Mouse (Mus musculus): ENCODE measurements around the gene 3110009E18Rik. TPM values are rescaled to one million over a fixed set of nuclear protein-coding genes. Genes with fewer than 3 reads are reported as not detected.
A peak's percentile ranks its signal among the peaks of the same experiment; 100 is the strongest.

Gene 3110009E18Rik
- total and polyA plus RNA-seq, 3 experiments: 15.1 to 16.5 TPM; not detected in 1

DNA sequence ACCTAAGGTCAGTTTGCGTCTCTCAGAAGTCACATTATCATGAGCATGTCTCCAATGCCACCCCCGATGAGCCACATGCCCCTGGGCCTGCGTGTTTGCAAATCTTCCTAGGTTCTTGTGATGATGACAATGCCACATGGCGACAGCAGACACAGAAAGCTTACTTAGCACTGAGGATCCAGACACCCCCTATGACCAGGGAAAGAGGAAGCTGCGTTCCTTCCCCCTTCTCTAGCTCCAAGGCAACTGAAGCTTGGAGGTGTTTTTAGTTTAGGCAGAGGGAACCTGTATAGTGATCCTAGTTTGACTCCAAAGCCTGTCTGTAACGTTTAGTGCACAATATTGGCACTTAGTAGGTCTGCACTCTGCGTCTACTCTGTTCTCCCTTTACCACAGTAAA, 49.3 kb downstream of the 3110009E18Rik start:
- Histone ChIP-seq H3K4me1 (ENCODE audit: control insufficient read depth in 1 of 2, insufficient read depth in 2 of 2, low read length in 2 of 2) (no peaks in the 10 kb centered on the region), H3K4me3 (ENCODE audit: control insufficient read depth in 1 of 2, insufficient read depth in 1 of 2, low read depth in 2 of 2, low read length in 2 of 2) (no peak overlapping the region), H3K9ac (ENCODE audit: control insufficient read depth, low read depth, low read length, poor library complexity, severe bottlenecking) (no peak overlapping the region), H3K79me2 (ENCODE audit: control insufficient read depth, insufficient read depth, low read length, poor library complexity) (no peaks in the 10 kb centered on the region), H3K27me3 (ENCODE audit: control insufficient read depth in 1 of 2, insufficient read depth in 2 of 2, low read length in 2 of 2) (no peaks in the 10 kb centered on the region), H3K36me3 (ENCODE audit: control insufficient read depth in 1 of 2, insufficient read depth in 2 of 2, low read length in 2 of 2) (no peaks in the 10 kb centered on the region), H3K27ac (ENCODE audit: control insufficient read depth, low read depth, low read length) (no peak overlapping the region), H3K9me3 (replicated peaks; ENCODE audit: insufficient read depth, low read length) (no peaks in the 10 kb centered on the region)
- TF ChIP-seq TAL1 (IDR thresholded peaks at IDR 0.05; ENCODE audit: low read length): no peak
- no peak for TF ChIP-seq ZKSCAN1 (IDR thresholded peaks at IDR 0.05; ENCODE audit: low read depth, low read length)
- TF ChIP-seq RCOR1 (IDR thresholded peaks at IDR 0.05; ENCODE audit: low read depth, low read length): no peak
- TF ChIP-seq MEF2A (IDR thresholded peaks at IDR 0.05; ENCODE audit: extremely low read depth, insufficient replicate concordance, low read depth, low read length, poor library complexity, severe bottlenecking): no peak
- no peak for TF ChIP-seq TCF12 (IDR thresholded peaks at IDR 0.05; ENCODE audit: low read depth, low read length)
- no peak for TF ChIP-seq TBP (IDR thresholded peaks at IDR 0.05; ENCODE audit: low read depth, low read length)
- TF ChIP-seq POLR2AphosphoS2 (IDR thresholded peaks at IDR 0.05; ENCODE audit: low read length): no peak
- no peak for TF ChIP-seq E2F4 (IDR thresholded peaks at IDR 0.05; ENCODE audit: borderline replicate concordance, low read depth, low read length)
- peak; percentile 37 for DNase-seq (ENCODE audit: low read depth, low spot score)

DNA sequence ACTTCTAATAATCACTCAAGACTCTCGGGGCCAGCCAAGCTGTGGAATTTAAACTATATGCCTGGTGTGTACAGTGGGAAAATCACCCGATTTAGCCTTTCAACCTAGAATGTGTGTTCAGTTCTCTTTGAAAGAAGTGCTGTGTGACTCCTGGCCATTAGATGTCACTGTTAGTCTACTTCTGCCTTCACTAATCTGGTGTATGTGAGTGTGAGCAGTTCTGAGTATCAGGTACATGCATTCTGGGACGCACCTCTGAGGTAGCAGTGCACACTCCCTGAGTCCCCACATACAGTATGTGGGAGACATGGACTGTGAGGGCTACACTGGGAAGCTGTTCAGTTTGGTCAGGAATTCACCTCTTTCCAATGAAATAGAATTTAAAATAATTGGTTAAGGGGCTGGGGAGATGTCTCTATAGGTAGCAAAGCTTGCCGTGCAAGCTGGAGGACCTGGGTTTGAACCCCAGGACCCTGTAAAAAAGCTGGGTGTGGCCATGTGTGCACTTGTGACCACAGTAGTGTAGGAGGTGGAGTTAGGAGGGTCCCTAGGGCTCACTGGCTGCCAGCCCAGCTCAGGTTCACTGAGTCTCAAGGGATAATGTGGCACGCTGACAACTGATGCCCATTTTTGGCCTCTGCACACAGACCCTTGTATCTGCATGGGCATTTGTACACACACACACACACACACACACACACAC, 51.0 kb downstream of the 3110009E18Rik start:
- no peak for TF ChIP-seq GATA1 (IDR thresholded peaks at IDR 0.05; ENCODE audit: low read depth, low read length)
- peak; percentile 27; the same call in 1 of the 2 replicates for TF ChIP-seq ZC3H11A (IDR thresholded peaks at IDR 0.05; ENCODE audit: low read depth, low read length)
- peak; percentile 72 for TF ChIP-seq RAD21 (IDR thresholded peaks at IDR 0.05; ENCODE audit: low read depth, low read length)
- peak; percentile 59 for TF ChIP-seq SMC3 (IDR thresholded peaks at IDR 0.05; ENCODE audit: low read depth, low read length)
- TF ChIP-seq CTCF (IDR thresholded peaks at IDR 0.05 in 2 of 3, conservative IDR thresholded peaks at IDR 0.05 in 1 of 3; ENCODE audit: control insufficient read depth in 1 of 3, insufficient read depth in 1 of 3, low read depth in 2 of 3, low read length in 3 of 3, poor library complexity in 1 of 3, severe bottlenecking in 1 of 3): peak in 2 of 3 experiments; percentile 45 to 69; a peak in 4 of 6 replicates
- TF ChIP-seq ZKSCAN1 (IDR thresholded peaks at IDR 0.05; ENCODE audit: low read depth, low read length): no peak
- 0 out of 4 replicates have a peak, but pooled peaks of 1 of the 2 experiments have one; percentile 2 for TF ChIP-seq POLR2A (IDR thresholded peaks at IDR 0.05; ENCODE audit: control insufficient read depth in 1 of 2, insufficient read depth in 1 of 2, low read depth in 1 of 2, low read length in 2 of 2, poor library complexity in 1 of 2)
- TF ChIP-seq SIN3A (IDR thresholded peaks at IDR 0.05; ENCODE audit: low read length): no peak
- no peak for TF ChIP-seq ZNF384 (IDR thresholded peaks at IDR 0.05; ENCODE audit: low read depth, low read length)
- no peak for TF ChIP-seq E2F4 (IDR thresholded peaks at IDR 0.05; ENCODE audit: borderline replicate concordance, low read depth, low read length)
- no peak for TF ChIP-seq USF2 (IDR thresholded peaks at IDR 0.05; ENCODE audit: borderline replicate concordance in 1 of 2, insufficient read depth in 1 of 2, low read depth in 1 of 2, low read length in 2 of 2)
- no peak for TF ChIP-seq RCOR1 (IDR thresholded peaks at IDR 0.05; ENCODE audit: low read depth, low read length)
- H3K9me3 ChIP-seq (replicated peaks; ENCODE audit: insufficient read depth, low read length): no peaks in the 10 kb centered on the region
- DNase-seq (ENCODE audit: low read depth, low spot score): peak; percentile 50

More for the DNA sequence above, 51.0 kb downstream of the 3110009E18Rik start:
- H3K36me3 ChIP-seq (ENCODE audit: control insufficient read depth in 1 of 2, insufficient read depth in 2 of 2, low read length in 2 of 2): no peaks in the 10 kb centered on the region
- H3K9ac ChIP-seq (ENCODE audit: control insufficient read depth, low read depth, low read length, poor library complexity, severe bottlenecking): no peak overlapping the region
- H3K4me3 ChIP-seq (ENCODE audit: control insufficient read depth in 1 of 2, insufficient read depth in 1 of 2, low read depth in 2 of 2, low read length in 2 of 2): no peak overlapping the region
- no peaks in the 10 kb centered on the region for H3K27me3 ChIP-seq (ENCODE audit: control insufficient read depth in 1 of 2, insufficient read depth in 2 of 2, low read length in 2 of 2)
- no peak overlapping the region for H3K27ac ChIP-seq (ENCODE audit: control insufficient read depth, low read depth, low read length)
- H3K4me1 ChIP-seq (ENCODE audit: control insufficient read depth in 1 of 2, insufficient read depth in 2 of 2, low read length in 2 of 2): no peaks in the 10 kb centered on the region
- no peaks in the 10 kb centered on the region for H3K79me2 ChIP-seq (ENCODE audit: control insufficient read depth, insufficient read depth, low read length, poor library complexity)
